Mouse (Mus musculus) olfactory bulb, adult 2 months (tissue): ENCODE results near the gene Ppp2r1b. TPM values are rescaled to one million over a fixed set of nuclear protein-coding genes. Genes with fewer than 3 reads are reported as not detected.
"Not testable (repeated sequence)": the region's sequence is repeated elsewhere in the genome, so short reads cannot be mapped to it uniquely, and the experiment has no call there.

ENCODE experiments used
- H3K27ac ChIP-seq: fragments of 200-500 bp; 2 replicates; pipeline ENCODE4 v1.5.1; 2012; ENCODE audit warnings: low read depth, low read length; ENCODE audit not compliant: insufficient read depth
- H3K4me1 ChIP-seq: fragments of 200-500 bp; 2 replicates; pipeline ENCODE4 v1.6.1; 2012; ENCODE audit warnings: low read length; ENCODE audit not compliant: control insufficient read depth, insufficient read depth
- H3K4me3 ChIP-seq: fragments of 200-500 bp; 2 replicates; pipeline ENCODE4 v1.5.1; 2012; ENCODE audit warnings: mild to moderate bottlenecking, low read depth, low read length, moderate library complexity; ENCODE audit not compliant: insufficient read depth
- CTCF ChIP-seq: fragments of 200-500 bp; IDR thresholded peaks from 2 replicates; pipeline ENCODE4 v1.5.1; 2012; ENCODE audit warnings: low read depth, mild to moderate bottlenecking, low read length, moderate library complexity; ENCODE audit not compliant: insufficient read depth
- POLR2A ChIP-seq: fragments of 200-500 bp; IDR thresholded peaks from 2 replicates; pipeline ENCODE4 v1.6.1; 2012; ENCODE audit warnings: mild to moderate bottlenecking, low read depth, low read length, moderate library complexity; ENCODE audit not compliant: insufficient read depth
- WGBS: fragments of 180-500 bp; shearing (Covaris S2); methylation state at CpG from one replicate; pipeline ENCODE4 v1.1.7; 2018; 5-methylcytosine and 5-hydroxymethylcytosine counted together
- polyA plus RNA-seq: library from polyadenylated mRNA; stranded (reverse); fragments of >200 nt; gene quantifications from 2 replicates; pipeline ENCODE4 v1.2.4, GENCODE M21; 2012; ENCODE audit warnings: low replicate concordance; ENCODE audit not compliant: missing spikeins, insufficient read depth, insufficient read length

The Ppp2r1b gene
- polyA plus RNA-seq, 1 experiment: not detected

DNA sequence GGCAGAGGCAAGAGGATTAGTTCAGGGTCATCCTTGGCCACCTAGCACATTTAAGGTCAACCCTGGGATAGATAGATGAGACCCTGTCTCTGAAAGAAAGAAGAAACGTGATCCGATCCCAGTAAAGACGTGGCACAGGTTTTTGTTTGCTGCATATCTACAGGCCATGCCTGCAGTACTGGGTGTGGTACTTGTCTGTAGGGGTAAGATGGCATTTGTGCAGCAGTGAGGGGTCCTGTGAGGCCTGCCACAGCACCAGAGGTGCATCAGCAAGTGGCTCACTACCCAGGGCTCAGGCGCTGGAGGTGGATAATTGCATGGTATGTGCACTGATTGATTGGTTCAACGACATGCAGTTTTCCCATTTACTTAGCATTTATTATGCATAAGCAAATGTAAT, 31.3 kb upstream of the Ppp2r1b start:
- Histone ChIP-seq H3K4me3 (no peak overlapping the region), H3K27ac (no peak overlapping the region), H3K4me1 (peaks cover 7% of the 10 kb centered on the region)
- WGBS: 94% methylated on average over 5 of the region's 5 CpGs
- TF ChIP-seq POLR2A (no peak), CTCF (no peak)

DNA sequence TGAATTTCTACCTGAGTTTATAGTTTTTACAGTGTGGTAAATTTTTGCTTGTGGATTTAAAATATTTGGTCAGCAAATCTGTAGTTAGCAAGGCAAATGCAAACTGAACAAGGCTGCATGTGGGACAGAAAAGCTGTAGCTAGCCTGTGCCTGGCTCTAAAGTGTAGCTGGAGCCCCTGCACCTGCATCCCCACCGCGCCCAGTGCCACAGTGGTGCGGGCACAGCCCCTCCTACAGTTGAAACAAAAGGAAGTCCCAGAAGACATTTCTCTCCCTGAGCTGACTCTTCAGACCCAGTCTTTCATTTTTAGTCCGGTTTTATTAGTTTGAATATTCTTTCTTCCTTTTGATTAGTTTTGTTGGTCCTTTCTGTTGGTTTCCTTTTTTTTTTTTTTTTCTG, 29.4 kb upstream of the Ppp2r1b start:
- Histone ChIP-seq H3K27ac (no peak overlapping the region), H3K4me3 (no peak overlapping the region), H3K4me1 (peaks cover 3% of the 10 kb centered on the region; the same call in 1 of the 2 replicates)
- WGBS: 94% methylated on average over 4 of the region's 4 CpGs
- no peak for TF ChIP-seq CTCF

DNA sequence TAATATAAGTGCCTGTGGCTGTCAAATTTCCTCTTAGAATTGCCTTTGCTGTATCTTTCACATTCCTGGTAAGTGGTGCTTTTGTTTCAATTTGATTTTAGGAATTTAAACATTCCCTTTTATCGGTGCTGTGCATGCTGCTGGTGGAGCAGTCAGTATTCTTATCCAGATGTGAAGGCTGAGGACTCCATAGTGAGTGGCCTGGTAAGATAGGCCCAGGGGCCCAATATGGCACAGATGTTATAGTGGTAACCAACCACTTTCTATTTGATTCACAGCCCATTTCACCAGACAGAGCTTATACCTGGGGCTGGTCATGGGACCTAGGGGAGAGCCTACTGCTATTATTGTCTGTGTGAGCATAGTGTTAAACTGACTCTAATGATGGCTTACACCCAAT, 28.6 kb upstream of the Ppp2r1b start:
- Histone ChIP-seq H3K4me1 (peaks cover 3% of the 10 kb centered on the region; the same call in 1 of the 2 replicates), H3K4me3 (no peak overlapping the region), H3K27ac (no peak overlapping the region)
- WGBS: 98% methylated on average over 1 of the region's 1 CpGs
- no peak for TF ChIP-seq CTCF
- no peak for TF ChIP-seq POLR2A

DNA sequence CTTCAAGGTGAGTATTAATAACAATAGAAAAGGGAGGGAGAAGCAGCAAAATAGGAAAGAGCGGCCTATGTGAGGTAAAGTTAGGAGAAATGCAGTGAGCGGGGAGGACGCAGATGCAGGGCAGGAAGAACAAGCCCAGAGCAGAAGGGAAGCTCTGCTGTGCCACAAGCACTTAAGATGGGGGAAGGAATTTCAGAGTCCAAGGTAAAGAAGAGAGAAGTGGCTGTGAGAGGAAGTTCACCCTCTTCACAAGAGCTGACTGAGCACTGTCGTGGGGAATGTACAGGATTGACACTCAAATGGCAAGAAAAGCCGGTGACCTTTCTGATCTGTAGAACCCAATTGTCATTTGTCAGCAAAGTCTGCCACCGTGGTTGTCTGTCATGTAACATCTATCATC, 27.1 kb upstream of the Ppp2r1b start:
- Histone ChIP-seq H3K4me1 (no peaks in the 10 kb centered on the region), H3K27ac (no peak overlapping the region), H3K4me3 (no peak overlapping the region)
- TF ChIP-seq CTCF (no peak), POLR2A (no peak)
- WGBS: 96% methylated on average over 6 of the region's 6 CpGs

DNA sequence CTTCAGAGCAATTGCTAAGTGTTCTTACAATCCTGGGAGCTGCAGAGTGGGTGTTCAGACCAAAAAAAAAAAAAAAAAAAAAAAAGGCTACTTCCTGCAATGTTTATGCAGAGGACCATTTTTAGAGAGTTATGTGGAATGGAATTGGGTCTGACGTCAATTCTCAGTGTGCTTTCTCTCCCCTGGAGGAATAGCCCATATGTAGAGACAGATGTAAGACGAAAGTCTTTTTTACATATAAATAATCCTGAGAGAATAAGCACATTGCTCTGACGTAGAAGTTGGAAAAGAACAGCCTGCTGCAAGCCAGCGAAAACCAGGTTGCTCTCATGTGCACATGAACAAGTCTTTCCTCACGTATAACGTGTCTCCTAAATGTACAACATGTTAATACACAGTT, 25.4 kb upstream of the Ppp2r1b start:
- no peak overlapping the region for H3K27ac ChIP-seq
- TF ChIP-seq POLR2A (no peak), CTCF (no peak)
- no peak overlapping the region for H3K4me3 ChIP-seq
- H3K4me1 ChIP-seq: no peaks in the 10 kb centered on the region
- 88% methylated on average over 6 of the region's 6 CpGs for WGBS

DNA sequence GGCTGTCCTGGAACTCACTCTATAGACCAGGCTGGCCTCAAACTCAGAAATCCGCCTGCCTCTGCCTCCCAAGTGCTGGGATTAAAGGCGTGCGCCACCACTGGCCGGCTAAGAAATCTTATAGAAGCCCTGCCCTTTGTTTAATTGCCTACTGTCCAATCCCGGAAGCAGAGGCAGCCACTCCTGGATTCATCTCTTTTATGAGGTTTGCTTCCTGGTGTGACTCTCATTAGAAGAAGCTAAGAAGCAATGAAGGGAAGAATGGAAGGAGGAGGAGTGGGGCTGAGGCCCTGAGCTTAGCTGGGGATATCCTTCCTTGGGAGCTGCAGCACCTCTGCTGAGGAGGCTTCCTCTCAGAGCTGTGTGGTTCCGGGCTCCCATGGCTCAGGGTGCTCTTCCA, 23.4 kb upstream of the Ppp2r1b start:
- no peak overlapping the region for H3K27ac ChIP-seq
- no peak for TF ChIP-seq POLR2A
- no peak for TF ChIP-seq CTCF
- no peak overlapping the region for H3K4me3 ChIP-seq
- WGBS: 85% methylated on average over 6 of the region's 6 CpGs
- H3K4me1 ChIP-seq: no peaks in the 10 kb centered on the region

DNA sequence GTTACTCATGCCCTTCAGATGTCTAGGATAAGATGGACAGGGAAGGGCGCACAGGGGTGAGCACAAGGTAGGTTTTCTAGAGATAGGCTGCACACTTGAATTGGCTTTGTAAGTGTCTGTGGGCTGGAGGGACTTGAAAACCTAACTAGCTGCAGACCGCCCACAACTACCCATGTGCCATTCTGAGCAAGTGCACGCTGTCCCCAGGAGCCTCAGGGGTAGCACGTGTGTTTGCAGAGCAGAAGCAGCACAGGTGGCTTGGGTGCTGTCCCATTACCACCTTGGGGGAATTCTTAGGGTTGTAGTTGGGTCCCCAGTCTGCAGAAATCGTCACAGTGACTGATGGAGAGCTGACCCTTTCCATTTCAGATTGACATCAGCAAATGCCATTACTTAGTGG, 22.9 kb upstream of the Ppp2r1b start:
- no peaks in the 10 kb centered on the region for H3K4me1 ChIP-seq
- 92% methylated on average over 5 of the region's 5 CpGs for whole genome bisulfite sequencing
- no peak overlapping the region for H3K27ac ChIP-seq
- TF ChIP-seq CTCF (no peak), POLR2A (no peak)
- H3K4me3 ChIP-seq: no peak overlapping the region

DNA sequence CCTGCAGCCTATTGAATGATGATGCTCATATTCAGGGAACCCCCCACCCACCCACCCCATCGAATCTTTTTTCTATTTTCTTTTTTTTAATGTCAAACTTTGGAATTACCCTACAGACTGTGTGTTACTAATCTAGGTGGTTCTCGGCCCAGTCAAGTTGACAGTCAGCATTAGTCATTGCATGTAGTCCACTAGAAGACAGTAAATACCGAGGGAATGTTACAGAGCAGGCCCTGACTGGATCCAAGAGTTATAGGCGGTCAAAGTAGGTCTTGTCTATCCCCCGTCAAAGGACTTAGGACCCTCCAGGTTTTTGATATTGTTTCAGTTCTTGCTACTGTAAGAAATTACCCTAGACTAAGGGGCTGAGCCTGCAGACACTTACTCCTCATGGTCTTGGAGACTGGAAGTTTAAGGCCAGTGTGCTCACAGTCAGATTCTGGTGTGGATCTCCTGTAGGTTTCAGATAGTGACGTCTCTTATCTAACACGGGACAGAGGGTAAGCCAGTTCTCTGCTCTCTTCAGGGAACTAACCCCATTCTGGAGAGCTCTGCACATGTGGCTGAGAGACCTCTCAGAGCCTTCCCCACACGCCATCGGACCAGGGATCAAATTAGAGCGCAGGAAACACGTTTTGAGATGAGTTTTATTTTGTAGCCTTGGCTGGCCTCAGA, 21.2 kb upstream of the Ppp2r1b start:
- Histone ChIP-seq H3K4me1 (no peaks in the 10 kb centered on the region), H3K4me3 (no peak overlapping the region), H3K27ac (no peak overlapping the region)
- 85% methylated on average over 11 of the region's 11 CpGs for WGBS
- TF ChIP-seq POLR2A (no peak), CTCF (no peak)

DNA sequence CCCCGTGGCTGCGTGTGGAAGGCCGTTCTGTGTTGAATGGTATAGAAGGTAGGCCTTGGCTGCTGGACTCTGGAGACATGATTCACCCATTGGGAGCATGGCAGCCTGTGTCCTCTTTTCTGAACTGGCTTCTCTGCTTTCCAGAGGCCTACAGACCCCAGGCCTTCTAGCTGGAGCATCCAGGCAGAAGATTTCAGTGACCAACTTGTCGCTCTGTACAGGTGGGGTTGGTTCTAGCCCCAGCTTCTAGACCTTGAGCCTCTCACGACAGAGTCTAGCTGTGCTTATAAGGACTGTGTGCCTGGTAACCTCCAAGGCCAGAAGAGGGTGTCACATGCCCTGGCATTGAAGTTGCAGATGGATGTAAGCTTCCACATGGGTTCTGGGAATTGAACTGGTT, 13.6 kb upstream of the Ppp2r1b start:
- H3K27ac ChIP-seq: no peak overlapping the region
- H3K4me1 ChIP-seq: peaks cover 9% of the 10 kb centered on the region
- no peak overlapping the region for H3K4me3 ChIP-seq
- TF ChIP-seq POLR2A: no peak
- 82% methylated on average over 5 of the region's 5 CpGs for WGBS

DNA sequence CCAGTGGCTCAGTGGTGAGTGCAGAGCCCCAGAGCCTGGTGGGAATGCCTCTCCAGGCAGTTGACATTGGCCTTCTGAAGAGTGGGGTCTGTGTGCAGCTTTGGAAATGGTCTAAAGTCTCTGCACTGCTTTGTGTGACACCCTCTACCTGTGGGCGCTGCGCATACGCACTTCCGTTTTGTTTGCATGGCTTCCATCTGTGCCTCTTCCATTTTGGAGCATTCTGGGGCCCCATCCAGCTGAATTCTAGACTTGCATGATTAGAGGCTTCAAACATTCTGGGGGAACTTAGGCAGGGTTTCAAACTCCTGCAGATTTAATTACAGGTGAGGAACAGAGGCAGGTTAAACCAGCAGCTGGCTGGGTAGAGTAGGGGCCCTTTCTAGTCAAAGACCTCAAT, 12.9 kb upstream of the Ppp2r1b start:
- WGBS: 90% methylated on average over 4 of the region's 4 CpGs
- H3K4me3 ChIP-seq: no peak overlapping the region
- no peak overlapping the region for H3K27ac ChIP-seq
- TF ChIP-seq POLR2A (no peak), CTCF (no peak)
- H3K4me1 ChIP-seq: peaks cover 9% of the 10 kb centered on the region

DNA sequence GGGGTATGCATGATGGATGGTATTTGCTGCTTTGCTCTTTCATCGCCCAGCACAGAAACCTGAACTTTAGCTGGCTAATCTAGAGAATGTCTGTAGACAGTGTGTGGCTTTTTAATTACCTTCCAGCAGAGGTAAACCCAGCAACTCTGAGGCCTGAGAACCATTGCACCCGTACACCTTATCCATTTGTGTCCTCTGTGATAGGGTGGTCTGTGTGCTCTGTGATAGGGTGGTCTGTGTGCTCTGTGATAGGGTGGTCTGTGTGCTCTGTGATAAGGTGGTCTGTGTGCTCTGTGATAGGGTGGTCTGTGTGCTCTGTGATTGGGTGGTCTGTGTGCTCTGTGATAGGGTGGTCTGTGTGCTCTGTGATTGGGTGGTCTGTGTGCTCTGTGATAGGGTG, 12.5 kb upstream of the Ppp2r1b start:
- not testable (repeated sequence) for H3K4me3 ChIP-seq, H3K4me1 ChIP-seq, H3K27ac ChIP-seq
- WGBS: 85% methylated on average over 2 of the region's 2 CpGs
